Comparison of ENCODE assay signal across 7 mouse cellular contexts in genomic region chr19:53528131-53528621, GRCm38 (mm10). TPM values are rescaled to one million over a fixed set of nuclear protein-coding genes. Genes with fewer than 3 reads are reported as not detected.
DNase-seq lines count a peak whose midpoint lies in the region; ATAC-seq and TF ChIP-seq lines count a peak whose summit lies in the region.

No protein-coding gene starts in this region.

- peak overlapping the region; percentile 63 for H3K4me3 ChIP-seq in lung, embryonic 14.5 days (ENCODE audit: low read depth, low read length)
- H3K4me3 ChIP-seq in embryonic fibroblast, embryonic 13.5 days (ENCODE audit: insufficient read depth, low read length): peak overlapping the region; percentile 89
- peak overlapping the region; percentile 69 for H3K4me3 ChIP-seq in limb, embryonic 14.5 days (replicated peaks; ENCODE audit: low read length)

- 0 out of 2 replicates have a peak, but pooled peaks have one; percentile 13 for TF ChIP-seq POLR2A in embryonic fibroblast, embryonic 13.5 days (IDR thresholded peaks at IDR 0.05; ENCODE audit: low read depth, low read length)
- TF ChIP-seq POLR2A in limb, embryonic 14.5 days (IDR thresholded peaks at IDR 0.05; ENCODE audit: borderline replicate concordance, extremely low read depth, insufficient read depth, insufficient read length): no peak

- WGBS in lung, embryonic 14.5 days: 1% methylated on average over 13 of the region's 13 CpGs
- 1% methylated on average over 13 of the region's 13 CpGs for WGBS in limb, embryonic 14.5 days

- H3K36me3 ChIP-seq in lung, embryonic 14.5 days (ENCODE audit: insufficient read depth): no peaks in the 10 kb centered on the region
- no peaks in the 10 kb centered on the region for H3K36me3 ChIP-seq in limb, embryonic 14.5 days (ENCODE audit: control insufficient read depth, insufficient read depth, low read length)

- H3K27me3 ChIP-seq in lung, embryonic 14.5 days (ENCODE audit: insufficient read depth, low read length): no peaks in the 10 kb centered on the region; the same call in 1 of the 2 replicates
- peaks cover 15% of the 10 kb centered on the region; the same call in 1 of the 2 replicates for H3K27me3 ChIP-seq in limb, embryonic 14.5 days (ENCODE audit: control insufficient read depth, insufficient read depth, low read length)

- peak; percentile 62 for DNase-seq in lung, embryonic 14.5 days
- no peak for DNase-seq in lung, postnatal 36 days
- no peak for DNase-seq in limb, embryonic 14.5 days (ENCODE audit: low spot score)
- DNase-seq in retina, postnatal 1 day: peak; percentile 82
- DNase-seq in left cerebral cortex, postnatal 25 days (ENCODE audit: low spot score in 2 of 2): no peak
- no peak for DNase-seq in layer of hippocampus, adult 9-10 months (ENCODE audit: low spot score)

- no peak overlapping the region for H3K27ac ChIP-seq in lung, embryonic 14.5 days (ENCODE audit: low read depth)
- no peak overlapping the region for H3K27ac ChIP-seq in embryonic fibroblast, embryonic 13.5 days (ENCODE audit: insufficient read depth, low read length)
- no peak overlapping the region for H3K27ac ChIP-seq in limb, embryonic 14.5 days (replicated peaks; ENCODE audit: low read depth, low read length)

- H3K9ac ChIP-seq in lung, embryonic 14.5 days: peak overlapping the region; percentile 64
- H3K9ac ChIP-seq in limb, embryonic 14.5 days (ENCODE audit: low read depth, low read length, severe bottlenecking): peak overlapping the region; percentile 75

- no peaks in the 10 kb centered on the region for H3K9me3 ChIP-seq in lung, embryonic 14.5 days (ENCODE audit: low read depth, low read length)
- H3K9me3 ChIP-seq in limb, embryonic 14.5 days (ENCODE audit: control insufficient read depth, low read length): no peaks in the 10 kb centered on the region

- H3K4me1 ChIP-seq in lung, embryonic 14.5 days (ENCODE audit: insufficient read depth): no peaks in the 10 kb centered on the region
- peaks cover 1% of the 10 kb centered on the region; the same call in 1 of the 2 replicates for H3K4me1 ChIP-seq in embryonic fibroblast, embryonic 13.5 days (ENCODE audit: control insufficient read depth, insufficient read depth, low read length)
- 0 out of 2 replicates have a peak, but pooled peaks cover 8% of the 10 kb centered on the region for H3K4me1 ChIP-seq in limb, embryonic 14.5 days (ENCODE audit: control insufficient read depth, insufficient read depth, low read length)

- TF ChIP-seq CTCF in lung, embryonic 14.5 days (IDR thresholded peaks at IDR 0.05; ENCODE audit: low read depth): no peak
- no peak for TF ChIP-seq CTCF in embryonic fibroblast, embryonic 13.5 days (IDR thresholded peaks at IDR 0.05; ENCODE audit: borderline replicate concordance, insufficient read depth, low read length)

- H3K4me2 ChIP-seq in lung, embryonic 14.5 days: peak overlapping the region; percentile 90
- H3K4me2 ChIP-seq in limb, embryonic 14.5 days (replicated peaks; ENCODE audit: low read depth, low read length, severe bottlenecking): peak overlapping the region; percentile 87

- intact Hi-C loops in left cerebral cortex, postnatal 25 days (cut with DNase I): loop anchor here (5.0 kb wide), 1 partner anchor 111 kb away; no protein-coding TSS in a partner anchor

- ATAC-seq in lung, embryonic 14.5 days (ENCODE audit: insufficient read depth): peak; percentile 7; the same call in 1 of the 2 replicates
- no peak; the same call in 1 of the 2 replicates for ATAC-seq in limb, embryonic 14.5 days (ENCODE audit: low FRiP score, low read depth)

RNA-seq across cellular contexts. Expression of gene Dusp5, which starts 0.7 kb away (rescaled TPM):
- 7.3 and 8.9 TPM in 2 replicates for polyA plus RNA-seq in lung, embryonic 14.5 days (2014; fragmentation: Nextera tagmentation; extraction: Ambion mirVana)
- 19.5 and 40.5 TPM in 2 replicates for polyA plus RNA-seq in embryonic fibroblast, embryonic 13.5 days (2011; ENCODE audit: insufficient read length, low read depth, missing spikeins)
- 1.9 and 2.7 TPM in 2 replicates for polyA plus RNA-seq in limb, embryonic 14.5 days (2012; rRNA removed)
- polyA plus RNA-seq in limb, embryonic 14.5 days (2014; fragmentation: Nextera tagmentation; extraction: Ambion mirVana): 1.1 and 2.2 TPM in 2 replicates
- total RNA-seq in left cerebral cortex, postnatal 25 days (2021): 10 to 100 TPM in 1 of 2 experiments, 1 to 10 TPM in 1; 9.9 to 11.7 TPM

Comparison
In these comparisons a context has a peak if more than half of its experiments do, and no peak if none do; other contexts are left out.
1. DNase-seq: peak in lung, embryonic 14.5 days (single experiment) and retina, postnatal 1 day (single experiment); none in lung, postnatal 36 days (single experiment), limb, embryonic 14.5 days (single experiment), left cerebral cortex, postnatal 25 days (0 of 2) and layer of hippocampus, adult 9-10 months (single experiment).
2. Peak in every context shown above with its lines, with median percentiles within 50 percentile points of each other: H3K4me3 ChIP-seq.